Mouse (Mus musculus) activated CD4-positive, CD25-positive, alpha-beta regulatory T cell, adult 9 weeks (primary cell): Measurements from ENCODE around the gene Htr1a. TPM values are rescaled to one million over a fixed set of nuclear protein-coding genes. Genes with fewer than 3 reads are reported as not detected.

Experiments used
- polyA plus RNA-seq: library from polyadenylated mRNA; unstranded; fragments of 100-300 nt; shearing (Covaris generic); gene quantifications from one replicate; pipeline ENCODE4 v1.2.1, GENCODE M21; 2017

Gene Htr1a
- polyA plus RNA-seq, result not detected

GRCm38 (mm10) chr13:105443339-105443738, at the start of gene Htr1a:
TSS of gene Htr1a (plus strand) at chr13:105443639.

Other genes starting within 250 kb of the Htr1a start
- not detected for gene Rnf180, start 148.8 kb upstream of the Htr1a start, polyA plus RNA-seq